Mouse (Mus musculus) liver, postnatal 0 days (tissue): ENCODE measurements around the gene Rpain.

ENCODE experiments used
- CTCF ChIP-seq: sonication (generic); IDR thresholded peaks from 2 replicates; pipeline ENCODE4 v1.5.1; 2016; ENCODE audit warnings: antibody characterized with exemption, low read depth
- EP300 ChIP-seq: IDR thresholded peaks from 2 replicates; pipeline ENCODE4 v1.6.1; 2016; ENCODE audit warnings: antibody characterized with exemption, low read depth, mild to moderate bottlenecking

DNA sequence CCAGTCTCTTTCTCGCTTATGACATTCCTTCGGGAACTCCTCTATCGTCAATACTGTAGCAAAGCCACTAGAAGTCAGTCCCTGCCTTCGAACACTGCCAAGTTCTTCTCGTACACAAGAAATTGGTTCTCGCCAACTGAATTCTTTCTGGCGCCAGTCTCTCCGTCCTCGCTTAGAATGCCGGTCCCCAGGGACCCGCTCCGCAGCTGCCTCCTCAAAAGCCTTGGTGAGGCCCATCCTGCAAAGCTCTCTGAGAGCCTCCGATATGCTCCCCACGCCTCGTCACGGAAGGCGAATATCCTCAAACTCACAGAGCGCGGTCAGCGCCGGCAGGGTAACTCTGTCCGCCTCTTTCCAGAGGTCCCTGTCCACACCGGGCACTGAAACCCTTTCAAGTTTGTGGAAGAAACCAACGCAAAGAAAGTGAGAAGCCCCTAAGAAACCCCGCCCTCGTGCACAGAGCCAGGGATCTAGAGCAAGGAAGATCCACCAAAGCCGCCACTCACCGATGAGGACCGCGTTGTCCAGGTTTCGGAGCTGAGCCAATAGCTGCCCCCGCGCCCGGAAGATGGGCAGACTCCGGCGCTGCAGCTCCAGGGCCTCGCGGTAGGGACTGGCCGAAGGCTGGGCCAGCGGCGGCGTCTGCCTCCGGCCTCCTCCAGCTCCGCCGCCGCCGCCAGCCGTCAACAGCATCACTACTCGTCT, 33.8 kb downstream of the Rpain start:
- TF ChIP-seq CTCF = no peak
- no peak for TF ChIP-seq EP300
